Mouse (Mus musculus) spleen, postnatal 14 days (tissue): ENCODE data around the gene Npr2.
"Not testable (repeated sequence)": the region's sequence is repeated elsewhere in the genome, so short reads cannot be mapped to it uniquely, and the experiment has no call there.

ENCODE experiments used
- DNase-seq, 2 experiments: peaks; one replicate each; pipeline ENCODE4 v3.0.0; 2021 to 2022; ENCODE audit warnings: low spot score in 2 of 2

Gene Npr2

GRCm38 (mm10) chr4:43631046-43631955 lies at the start of gene Npr2:
TSS of gene Npr2 (plus strand) at chr4:43631935.
- DNase-seq: no peak

DNA sequence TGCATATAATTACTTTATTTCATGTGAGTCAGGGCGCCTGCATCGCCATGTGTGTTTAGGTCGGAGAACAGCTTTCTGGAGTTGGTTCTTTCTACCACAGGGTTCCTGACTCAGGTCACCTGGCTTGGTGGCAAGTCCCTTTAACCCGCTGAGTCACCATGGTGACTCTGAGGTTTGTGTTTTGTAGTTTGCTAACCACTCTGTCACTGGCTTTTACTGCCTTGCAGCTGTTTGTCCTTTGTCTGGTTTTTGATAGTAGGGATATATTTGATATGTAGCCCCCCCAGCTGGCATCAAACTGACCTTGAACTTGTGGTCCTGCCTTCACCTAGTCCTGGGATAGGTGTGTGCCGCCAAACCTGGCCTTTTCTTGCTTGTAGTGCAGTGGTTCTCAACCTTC lies 49.5 kb upstream of the Npr2 start:
- no peak for DNase-seq

DNA sequence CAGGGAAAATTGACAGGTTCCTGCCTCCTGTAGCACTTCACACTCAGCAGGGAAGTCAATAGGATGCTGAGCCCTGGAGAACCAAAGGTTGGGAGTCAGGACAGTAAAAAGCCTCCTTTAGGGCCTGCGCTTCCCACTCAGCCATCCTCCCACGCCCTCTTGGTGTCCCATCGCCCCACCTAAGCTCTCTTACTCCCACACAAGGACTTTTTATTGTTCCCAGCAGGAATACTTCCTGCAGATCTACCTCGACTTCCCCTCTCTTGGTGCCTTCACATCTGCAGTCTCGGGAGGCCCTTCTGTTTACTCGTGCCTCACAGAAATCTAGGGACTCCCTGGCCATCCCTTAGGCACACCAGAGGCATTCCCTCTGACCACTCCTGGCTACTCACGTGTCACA lies 48.3 kb upstream of the Npr2 start:
- no peak for DNase-seq

DNA sequence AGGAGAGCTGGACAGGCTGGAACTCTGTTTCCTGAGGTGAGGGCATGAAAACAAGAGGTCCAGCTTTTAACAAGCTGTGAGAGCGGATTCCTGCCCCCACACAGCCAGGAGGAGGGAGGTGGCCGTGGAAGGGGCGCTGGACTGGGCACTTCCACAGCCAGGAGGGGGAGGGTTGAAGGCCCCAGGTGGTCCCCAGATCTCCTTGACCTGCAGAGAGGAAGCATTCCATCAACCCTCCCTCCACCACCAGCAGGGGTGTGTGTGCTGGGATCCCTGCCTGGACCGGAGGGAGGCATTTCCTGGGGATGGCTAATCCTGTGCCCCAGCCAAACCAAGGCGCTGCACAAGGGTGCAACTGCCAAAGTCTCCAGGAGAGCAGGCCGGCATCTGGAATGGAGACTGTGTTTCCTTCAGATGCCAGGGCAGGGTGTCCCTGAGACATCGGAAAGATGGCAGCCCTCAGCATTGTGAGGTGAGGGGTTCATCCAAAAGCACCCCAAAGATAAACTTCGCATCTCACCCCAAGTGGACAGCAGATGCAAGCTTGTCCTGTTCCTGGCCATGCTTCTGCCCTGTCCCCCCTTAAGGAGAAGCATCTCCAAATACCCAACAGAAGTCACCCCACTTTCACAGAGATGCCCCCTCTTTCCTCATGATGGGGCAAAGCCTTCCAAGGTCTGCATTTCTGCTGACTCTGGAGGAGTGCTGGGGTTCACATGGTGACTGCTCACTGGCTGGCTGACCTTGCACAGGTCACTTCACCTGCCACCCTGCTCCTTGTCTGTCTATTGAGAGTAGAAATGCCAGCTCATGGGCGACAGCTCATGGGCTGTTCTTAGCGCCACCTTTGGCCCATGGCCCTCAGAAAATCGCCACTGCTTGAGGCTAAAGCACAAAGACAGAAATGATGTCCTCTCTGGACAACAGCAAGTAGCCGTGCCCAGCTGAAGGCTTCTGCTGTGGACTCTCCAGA lies 47.0 kb upstream of the Npr2 start, which contains the start of gene Msmp:
TSS of gene Msmp (minus strand) at position 51 of the 973 bp plus-strand sequence.
- DNase-seq: no peak

- no peak for DNase-seq
Measured at GRCm38 (mm10) chr4:43585682-43586081, 46.1 kb upstream of the Npr2 start.

DNA sequence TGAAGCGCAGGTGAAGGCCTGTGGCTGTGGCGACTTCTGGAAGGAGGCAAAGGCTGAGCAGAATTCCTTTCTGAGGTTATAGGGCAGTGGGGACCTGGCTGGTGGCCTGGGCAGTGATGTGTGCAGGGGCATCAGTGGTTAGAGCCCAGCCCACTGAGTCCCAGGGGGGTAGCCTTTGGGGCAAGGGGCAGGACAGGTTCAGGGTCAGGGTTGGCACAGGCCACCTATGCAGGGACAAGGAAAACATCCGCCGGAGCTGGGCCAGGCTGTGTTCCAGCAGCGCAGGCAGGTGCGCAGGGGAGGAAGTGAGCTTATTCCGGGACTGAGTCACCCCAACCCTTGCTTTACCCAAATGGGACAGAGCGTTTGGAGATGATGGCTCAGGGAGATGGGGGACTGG lies 45.3 kb upstream of the Npr2 start:
- DNase-seq: no peak

- no peak for DNase-seq
Measured at GRCm38 (mm10) chr4:43587681-43588080, 44.1 kb upstream of the Npr2 start.

DNA sequence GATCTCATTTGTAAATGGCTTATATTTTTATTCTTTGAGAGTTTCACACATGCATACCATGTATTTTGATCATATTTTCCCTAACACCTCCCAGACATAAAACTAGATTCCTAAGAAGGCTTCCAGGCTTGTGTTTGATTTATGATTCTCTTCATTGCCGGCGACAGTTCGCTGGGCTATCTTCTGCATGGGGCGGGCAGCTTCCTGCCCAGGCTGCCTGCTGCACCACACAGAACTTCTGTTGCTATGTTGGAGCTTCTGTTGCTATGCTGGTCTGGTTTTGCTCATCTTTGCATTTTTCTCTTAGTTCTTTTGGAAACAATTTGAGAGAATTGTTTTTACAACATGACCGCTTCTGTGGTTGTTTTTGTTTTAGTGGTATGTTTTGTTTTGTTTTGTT lies 40.2 kb upstream of the Npr2 start:
- DNase-seq: no peak

DNA sequence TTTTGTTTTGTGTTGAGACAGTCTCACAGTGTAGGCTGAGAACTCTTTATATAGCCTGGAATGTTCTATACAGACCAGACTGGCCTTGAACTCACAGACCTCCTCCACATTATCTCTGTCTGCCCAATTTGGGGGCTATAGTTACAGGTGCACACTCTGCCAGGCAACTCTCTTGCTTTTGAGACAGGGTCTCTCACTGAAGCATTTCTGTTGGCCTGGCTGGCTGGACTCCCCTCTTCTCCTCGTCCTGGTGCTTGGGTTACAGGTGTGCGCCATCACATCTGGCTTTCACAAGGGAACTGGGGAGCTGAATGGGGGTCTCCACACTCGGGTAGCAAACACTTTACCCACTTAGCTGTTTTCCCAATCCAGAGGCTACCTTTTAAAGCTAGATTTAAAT lies 39.8 kb upstream of the Npr2 start:
- no peak for DNase-seq

DNA sequence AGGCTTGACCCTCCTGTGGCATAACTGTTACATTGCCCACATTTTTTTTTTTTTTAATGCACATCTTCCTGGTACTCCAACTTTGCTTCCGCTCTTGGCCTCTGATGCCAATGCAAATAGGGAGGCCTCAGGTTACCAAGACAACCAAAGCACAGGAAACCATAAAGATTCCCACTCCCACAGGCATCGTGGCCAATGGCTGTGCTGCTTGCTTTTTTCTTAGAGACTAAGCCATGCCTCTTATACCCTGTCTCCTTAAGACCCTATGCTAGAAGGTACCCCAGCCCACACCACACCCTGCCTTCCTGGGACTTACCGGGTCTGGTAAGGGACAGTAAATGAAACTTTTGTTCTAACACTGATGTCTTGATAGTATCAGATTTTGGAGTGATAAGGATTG lies 38.3 kb upstream of the Npr2 start:
- DNase-seq: no peak

DNA sequence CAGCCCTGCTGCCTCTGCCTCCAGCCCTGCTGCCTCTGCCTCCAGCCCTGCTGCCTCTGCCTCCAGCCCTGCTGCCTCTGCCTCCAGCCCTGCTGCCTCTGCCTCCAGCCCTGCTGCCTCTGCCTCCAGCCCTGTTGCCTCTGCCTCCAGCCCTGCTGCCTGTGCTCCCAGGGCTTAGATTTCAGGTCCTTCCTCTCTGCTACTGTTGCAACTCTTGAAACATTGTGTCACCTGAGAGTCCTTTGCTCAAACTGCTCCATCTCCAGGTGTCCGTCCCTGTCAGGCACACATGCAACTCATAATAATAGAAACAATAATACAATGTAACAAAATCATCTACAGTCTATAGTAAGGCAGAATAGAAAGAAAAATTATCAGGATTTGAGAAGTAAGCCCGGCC lies 35.1 kb upstream of the Npr2 start:
- not testable (repeated sequence) for DNase-seq

DNA sequence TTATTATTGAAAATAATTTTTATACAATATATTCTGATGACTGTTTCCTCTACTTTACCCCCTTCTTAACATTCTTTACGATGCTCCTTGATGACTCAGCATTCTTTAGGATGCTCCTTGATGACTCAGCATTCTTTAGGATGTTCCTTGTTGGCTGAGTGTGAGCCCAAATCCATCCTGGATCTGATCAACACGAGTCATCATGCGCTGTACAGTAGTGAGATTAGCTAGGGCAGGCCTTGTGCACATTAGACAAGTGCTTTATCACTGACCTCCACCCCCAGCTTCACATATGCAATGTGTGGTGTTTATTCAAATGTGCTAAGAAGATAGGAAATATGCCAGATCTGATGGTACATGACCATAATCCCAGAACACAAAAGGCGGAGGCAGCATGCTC lies 33.5 kb upstream of the Npr2 start:
- DNase-seq: no peak

- no peak for DNase-seq
Measured at GRCm38 (mm10) chr4:43598650-43599380, 32.9 kb upstream of the Npr2 start.

DNA sequence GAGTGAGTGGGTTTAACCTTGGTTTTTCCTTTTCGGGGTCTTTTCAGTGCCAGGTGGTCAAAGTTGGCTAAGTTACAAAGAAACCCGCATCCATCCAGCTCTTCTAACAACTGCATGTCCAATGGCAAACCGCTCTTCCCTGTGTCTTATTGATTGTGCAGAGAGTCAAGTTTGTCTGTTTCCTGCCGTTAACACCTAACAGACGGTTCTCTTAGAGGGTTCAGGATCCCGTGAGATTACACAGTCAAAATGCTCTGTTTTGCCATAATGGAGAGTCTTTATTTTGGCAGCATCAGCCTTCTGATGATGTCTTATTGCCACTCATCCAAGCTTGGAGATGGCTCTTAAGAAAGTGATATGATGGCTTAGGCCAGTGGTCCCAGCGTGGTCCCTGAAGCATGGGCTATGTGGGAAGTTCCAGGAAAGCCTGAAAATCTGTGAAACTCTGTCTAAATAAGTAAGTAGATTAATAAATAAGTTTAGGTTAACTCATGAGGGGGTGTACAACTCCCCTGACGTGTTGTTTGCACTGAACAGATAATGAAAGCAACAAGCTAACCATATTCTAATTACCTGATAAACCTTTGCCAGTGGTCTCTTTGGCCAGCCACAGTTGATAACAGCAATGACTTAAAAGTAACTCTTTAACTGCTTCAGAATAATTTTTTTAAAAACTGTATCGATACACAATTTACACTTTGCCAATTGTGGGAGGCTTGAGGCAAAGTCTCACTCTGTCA lies 31.4 kb upstream of the Npr2 start:
- DNase-seq: no peak

GRCm38 (mm10) chr4:43604099-43604498 lies 27.6 kb upstream of the Npr2 start:
- no peak for DNase-seq

DNA sequence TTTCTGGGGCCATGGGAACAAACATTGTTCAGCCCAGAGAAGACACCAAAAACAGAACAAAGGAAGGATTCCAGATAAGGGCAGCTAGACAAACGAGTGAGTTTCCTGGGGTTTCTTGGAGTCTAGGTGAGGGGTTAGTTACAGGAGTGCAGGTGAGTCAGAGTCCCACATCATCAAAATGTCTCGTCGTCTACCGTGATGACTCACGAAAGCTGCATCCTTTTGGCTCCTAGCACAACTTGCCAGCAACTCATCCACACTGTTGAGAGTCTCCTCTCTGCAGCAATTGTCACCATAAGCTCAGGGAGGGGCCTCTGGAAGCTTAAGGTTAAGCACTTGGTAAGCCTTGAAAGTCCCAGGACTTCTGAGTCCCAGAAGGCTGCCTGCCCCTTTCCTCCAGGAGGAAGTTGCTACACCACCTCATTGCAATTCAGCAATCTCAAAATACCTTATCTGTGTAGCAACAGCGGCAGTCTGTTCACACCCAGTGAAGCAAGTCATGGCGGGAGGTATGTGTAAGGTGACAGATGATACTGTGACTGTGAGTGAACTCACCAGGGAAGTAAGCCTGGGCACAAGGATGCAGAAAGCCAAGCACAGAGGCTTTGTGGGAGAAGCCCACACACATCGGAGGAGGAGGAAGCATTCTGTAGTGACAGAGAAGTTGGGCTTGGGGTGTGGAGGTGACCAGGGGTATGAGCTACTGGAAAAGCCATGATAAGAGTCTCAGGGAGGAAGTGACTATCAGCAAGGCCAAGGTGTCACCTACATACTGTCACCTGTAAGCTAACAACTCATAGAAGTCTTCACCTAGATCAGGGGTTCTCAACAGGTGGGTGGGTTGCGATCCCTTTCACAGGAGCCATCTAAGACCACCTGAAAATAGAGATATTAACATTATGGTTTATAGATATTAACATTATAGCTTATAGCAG lies 26.7 kb upstream of the Npr2 start:
- no peak for DNase-seq

GRCm38 (mm10) chr4:43612534-43612933 lies 19.2 kb upstream of the Npr2 start:
- DNase-seq: no peak

DNA sequence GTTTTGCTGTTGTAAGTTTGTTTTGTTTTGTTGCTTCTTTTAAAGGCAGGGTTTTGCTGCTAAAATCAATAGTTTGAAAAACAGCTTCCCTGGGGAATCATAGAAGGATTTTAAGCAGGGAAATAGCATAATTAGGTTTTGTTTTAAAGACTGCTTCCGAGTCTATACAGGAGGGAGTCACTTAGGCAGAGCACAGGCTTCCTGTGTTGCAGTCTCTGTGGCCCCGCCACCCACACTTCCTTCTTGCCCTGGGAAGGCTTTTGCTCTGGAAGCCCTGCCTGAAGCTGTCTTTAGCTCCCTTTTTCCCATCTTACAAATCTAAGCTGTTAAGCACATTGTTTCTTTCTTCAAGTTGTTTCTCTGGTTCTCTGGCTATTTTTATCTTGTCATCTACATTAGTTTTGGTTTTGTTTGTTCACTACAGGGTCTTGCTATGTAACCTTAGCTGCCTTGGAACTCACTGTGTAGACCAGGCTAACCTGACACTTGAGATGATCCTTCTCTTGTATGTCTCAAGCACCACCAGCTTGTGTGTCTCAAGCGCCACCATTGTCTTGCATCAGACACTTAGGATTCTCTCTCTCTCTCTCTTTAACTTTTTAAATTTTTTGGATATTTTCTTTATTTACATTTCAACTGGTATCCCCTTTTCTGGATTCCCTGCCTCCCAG lies 18.5 kb upstream of the Npr2 start:
- no peak for DNase-seq

DNA sequence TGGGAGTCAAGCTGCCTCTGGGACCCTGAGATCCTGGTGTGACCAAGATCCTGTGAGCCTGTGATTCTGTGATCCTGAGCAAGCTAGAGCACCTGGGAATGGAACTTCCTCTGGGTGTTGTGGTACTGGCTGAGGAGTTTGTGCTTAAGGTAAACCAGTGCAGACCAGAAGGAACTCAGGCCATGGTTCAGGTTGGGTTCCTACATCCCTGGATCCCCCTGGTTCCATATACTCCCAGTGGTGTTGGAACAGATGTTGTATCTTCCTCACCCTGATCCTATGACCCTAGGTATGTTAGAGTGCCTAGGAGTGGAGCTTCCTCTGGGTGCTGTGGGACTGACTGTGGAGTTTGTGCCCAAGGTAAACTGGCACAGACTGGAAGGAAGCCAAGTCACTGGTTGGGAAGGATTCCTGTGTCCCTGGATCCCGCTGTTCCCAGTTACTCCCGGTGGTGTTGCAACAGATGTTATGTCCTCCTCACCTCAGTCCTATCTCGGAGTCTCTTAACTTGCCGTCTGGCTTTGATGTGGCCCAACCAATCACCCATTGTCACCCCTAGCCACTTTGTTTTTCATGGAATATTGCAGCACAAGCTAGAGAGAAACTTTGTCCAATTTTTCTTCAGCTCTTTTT lies 11.5 kb upstream of the Npr2 start:
- DNase-seq: no peak
